Mouse (Mus musculus) spleen, embryonic (tissue): ENCODE measurements around the gene Spert.

Source experiments
- CTCF ChIA-PET: fragments of 350-600 bp; sonication (Branson Sonifier 250); formaldehyde crosslinking; loops from one replicate; lab custom pipeline; 2022; lab: Charles Lee

Gene Spert

DNA sequence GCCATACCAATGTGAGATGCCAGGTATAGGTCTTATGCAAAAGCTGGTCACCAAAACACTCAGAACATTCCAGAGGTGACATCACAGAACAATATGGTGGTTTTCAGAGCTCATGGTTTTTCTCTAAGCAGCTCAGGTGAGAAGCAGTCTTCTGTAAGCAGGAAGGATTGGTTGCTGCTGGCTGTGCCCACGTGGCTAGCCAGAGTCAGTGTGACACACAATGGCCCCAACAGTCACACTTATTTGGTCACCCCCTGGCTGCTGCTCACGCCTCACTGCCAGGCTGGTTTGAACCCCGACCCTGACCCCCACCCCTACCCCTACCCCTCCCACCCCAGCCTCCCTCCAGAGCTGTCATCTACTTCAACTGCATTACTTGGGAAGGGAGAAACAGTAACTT is at the start of gene Spert:
Gene Spert (minus strand): TSS at position 139 of the 400 bp plus-strand sequence.
- CTCF ChIA-PET, result no interaction called here

DNA sequence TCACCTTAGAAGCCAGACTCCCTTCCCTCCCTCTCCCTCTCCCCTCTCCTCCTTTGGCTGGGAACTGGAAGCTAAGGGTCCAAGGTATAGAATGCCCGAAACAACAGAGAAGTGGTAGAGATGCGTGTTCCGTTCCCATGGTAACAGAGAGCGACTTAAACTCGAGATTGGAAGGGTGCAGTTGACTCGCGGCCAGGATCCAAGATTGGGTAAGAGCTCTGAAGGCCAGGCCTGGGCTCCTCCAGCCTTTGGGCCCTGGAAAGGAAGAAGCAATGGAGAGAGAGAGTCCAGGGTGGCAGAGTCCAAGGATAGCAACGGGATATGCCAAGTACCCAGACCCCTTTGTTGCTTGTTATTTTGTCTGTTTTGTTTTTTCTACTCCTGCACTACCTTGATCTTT is 49.2 kb upstream of the Spert start, which contains the start of gene Erich6b:
Gene Erich6b (plus strand): TSS at position 180 of the 400 bp plus-strand sequence.
- CTCF ChIA-PET, result no interaction called here

DNA sequence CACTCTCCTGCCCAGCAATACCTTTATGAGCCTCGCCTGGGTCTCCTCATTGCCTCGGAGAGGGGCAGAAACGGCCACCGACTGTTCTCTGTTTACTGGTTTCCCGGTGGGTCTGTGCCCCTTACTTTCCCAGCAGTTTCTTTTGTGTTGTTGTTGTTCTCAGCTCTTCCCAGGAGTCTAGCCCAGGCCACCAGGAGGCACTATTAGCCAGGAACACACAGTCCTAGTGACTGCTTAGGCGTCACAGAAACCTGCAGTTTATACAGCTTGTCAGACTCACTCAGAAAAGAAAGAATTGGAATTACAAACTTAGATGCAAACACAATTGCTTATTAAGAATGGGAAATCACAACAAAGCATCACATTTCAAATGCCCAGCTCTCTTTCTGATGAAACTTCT is 48.5 kb upstream of the Spert start:
- CTCF ChIA-PET, result no interaction called here

- CTCF ChIA-PET, result no interaction called here
Observed at GRCm38 (mm10) chr14:75640846-75641245, 47.9 kb upstream of the Spert start.

DNA sequence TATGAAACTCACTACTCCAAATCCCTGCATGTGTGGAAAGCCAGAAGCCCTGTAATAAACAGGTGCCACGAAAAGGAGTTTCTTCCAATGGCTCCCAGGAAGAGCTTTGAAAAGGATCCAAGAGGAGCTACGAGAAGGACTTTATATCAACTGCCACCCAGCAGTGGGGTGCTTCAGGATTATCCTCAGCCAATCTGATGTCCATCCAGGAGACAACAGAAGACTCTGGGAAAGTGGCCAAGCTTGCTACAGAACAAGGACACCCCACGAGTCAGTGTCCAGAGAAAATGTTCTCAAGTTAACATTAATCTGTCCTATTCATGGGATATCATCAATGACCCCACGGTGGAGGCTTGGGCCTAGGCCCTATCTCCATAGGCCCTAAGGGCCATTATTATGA is 44.7 kb upstream of the Spert start:
- CTCF ChIA-PET, result no interaction called here

DNA sequence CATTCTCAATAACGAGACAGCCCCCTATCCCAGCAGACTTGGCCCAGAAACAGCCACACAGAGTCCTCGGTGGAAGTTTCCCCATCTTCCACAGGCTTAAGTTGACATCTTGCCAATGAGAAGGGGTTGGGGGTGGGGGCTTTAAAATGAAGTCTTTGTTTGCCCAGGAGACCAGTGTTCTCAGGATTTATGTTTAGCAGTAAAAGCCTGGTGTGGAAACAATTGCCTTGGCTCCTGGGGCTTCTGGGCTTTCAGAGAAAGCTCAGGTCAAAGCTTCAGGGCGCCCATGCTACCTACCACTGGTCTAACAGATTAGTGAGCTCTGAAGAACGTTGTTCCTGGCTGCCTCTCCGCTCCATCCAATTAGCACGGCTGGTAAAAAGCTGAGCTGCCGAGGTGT is 43.2 kb upstream of the Spert start:
- CTCF ChIA-PET, result no interaction called here

- CTCF ChIA-PET, result interaction anchor here (0.6 kb wide), 1 partner anchor 426 kb away, joined by 4 read pairs; no protein-coding TSS in a partner anchor
Observed at GRCm38 (mm10) chr14:75635350-75635749, 42.4 kb upstream of the Spert start.

DNA sequence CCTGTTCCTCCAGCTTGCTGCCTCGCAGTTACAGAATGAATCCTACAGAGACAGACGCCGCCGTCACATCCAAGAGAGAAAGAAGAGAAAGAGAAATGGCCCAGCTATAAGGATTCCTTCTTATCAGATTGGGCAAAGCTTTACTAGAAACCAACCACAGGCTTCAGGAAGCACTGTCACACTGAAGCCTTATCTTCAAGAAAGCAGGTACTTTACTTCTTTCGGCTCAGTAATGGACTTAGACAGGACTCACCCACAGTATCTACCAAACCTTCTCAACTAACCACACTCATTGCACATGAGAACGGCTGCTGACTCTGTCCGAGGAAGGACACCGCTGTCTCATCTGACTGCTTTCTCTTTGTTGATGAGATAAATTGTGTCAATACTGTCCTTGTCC is 36.0 kb upstream of the Spert start:
- CTCF ChIA-PET, result no interaction called here

GRCm38 (mm10) chr14:75622984-75623383 is 30.1 kb upstream of the Spert start:
- CTCF ChIA-PET, result no interaction called here

DNA sequence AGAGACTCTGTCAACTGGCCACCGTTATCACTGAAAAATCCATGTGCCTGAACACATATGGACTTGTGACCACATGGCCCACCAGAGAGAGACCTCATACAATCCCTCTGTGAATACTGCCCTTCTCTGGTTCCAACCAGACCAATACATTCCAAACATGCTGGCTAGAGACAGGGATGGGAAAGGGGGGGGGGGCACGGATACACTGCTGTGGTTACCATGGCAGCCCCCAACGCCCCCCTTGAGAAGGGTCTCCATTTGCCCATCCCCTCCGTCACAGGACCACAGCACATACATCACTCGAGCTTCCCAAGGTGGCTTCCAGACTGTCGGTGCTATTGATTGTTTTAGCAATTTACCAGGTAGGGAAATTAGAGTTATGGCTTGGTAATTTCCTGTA is 23.5 kb upstream of the Spert start:
- CTCF ChIA-PET, result interaction anchor here (0.5 kb wide), 1 partner anchor 35 kb away, joined by 8 read pairs; no protein-coding TSS in a partner anchor

- CTCF ChIA-PET, result no interaction called here
Observed at GRCm38 (mm10) chr14:75609176-75609575, 16.3 kb upstream of the Spert start.

- CTCF ChIA-PET, result no interaction called here
Observed at GRCm38 (mm10) chr14:75583870-75584269, 9.0 kb downstream of the Spert start.

- CTCF ChIA-PET, result no interaction called here
Observed at GRCm38 (mm10) chr14:75579010-75579409, 13.9 kb downstream of the Spert start.

- CTCF ChIA-PET, result no interaction called here
Observed at GRCm38 (mm10) chr14:75566303-75566702, 26.6 kb downstream of the Spert start.

DNA sequence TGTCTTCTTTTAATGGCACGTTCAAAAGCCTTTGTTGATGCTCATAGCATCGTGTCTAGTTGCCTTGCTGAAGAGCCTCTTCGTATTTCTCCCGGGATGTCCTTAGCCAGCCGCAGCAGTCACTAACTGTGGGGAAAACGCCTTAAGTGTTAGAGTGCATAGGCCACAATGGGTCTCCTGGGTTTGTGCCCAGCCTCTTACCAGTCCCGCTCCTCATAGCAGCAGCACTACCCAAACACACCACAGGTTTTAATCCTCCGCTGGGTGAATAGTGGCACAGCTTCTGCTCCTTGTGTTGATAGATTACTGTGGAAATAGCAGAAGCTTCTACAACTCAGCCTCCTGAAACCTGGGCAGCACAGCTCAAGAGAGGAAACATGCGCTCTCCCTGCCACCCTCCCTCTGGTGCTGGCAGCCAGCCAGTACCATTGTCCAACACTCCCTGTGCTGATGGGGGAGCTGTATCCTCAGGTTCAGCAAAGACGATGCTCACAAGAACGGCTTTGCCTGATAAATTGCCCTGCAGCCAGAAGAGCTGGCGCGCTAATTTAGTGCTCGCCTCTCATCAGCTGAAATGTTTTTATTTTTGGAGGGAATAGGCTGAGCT is 27.3 kb downstream of the Spert start:
- CTCF ChIA-PET, result no interaction called here

- CTCF ChIA-PET, result no interaction called here
Observed at GRCm38 (mm10) chr14:75561577-75562331, 31.2 kb downstream of the Spert start.

DNA sequence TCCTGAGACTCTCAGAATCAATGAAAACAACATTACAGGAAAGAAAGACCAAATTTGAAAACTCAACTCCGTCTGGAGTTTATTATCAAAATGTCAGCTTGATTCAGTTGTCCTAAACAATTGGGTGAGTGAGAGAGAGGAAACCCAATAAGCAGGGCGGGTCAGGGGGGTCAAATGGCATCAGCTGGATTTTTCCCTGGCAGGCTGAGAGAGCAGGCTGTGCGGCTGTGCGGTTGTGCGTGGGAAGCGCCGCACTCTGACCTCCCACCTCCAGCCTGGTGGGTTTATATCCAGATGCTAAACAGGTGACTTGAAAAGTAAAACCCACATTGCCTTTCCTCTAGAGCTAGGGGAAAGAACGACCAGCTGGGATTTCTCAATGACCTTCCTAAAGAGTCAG is 51.2 kb downstream of the Spert start:
- CTCF ChIA-PET, result no interaction called here

DNA sequence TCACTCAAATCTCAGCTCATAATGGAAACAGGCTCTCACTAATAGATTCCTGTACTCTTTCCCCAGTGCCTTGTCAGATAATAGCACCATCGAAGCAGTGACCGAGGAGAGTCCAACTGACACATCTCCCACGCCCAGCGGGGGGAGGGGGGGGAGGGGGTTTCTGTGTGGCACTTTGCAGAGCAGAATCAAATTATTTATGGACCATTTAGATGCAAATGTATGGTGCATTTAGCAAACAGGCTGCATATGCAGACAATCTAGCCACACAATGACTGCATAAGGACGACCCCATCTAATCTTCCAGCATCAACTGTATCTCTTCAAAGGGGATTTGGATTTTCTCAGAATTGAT is 51.9 kb downstream of the Spert start:
- CTCF ChIA-PET, result no interaction called here

DNA sequence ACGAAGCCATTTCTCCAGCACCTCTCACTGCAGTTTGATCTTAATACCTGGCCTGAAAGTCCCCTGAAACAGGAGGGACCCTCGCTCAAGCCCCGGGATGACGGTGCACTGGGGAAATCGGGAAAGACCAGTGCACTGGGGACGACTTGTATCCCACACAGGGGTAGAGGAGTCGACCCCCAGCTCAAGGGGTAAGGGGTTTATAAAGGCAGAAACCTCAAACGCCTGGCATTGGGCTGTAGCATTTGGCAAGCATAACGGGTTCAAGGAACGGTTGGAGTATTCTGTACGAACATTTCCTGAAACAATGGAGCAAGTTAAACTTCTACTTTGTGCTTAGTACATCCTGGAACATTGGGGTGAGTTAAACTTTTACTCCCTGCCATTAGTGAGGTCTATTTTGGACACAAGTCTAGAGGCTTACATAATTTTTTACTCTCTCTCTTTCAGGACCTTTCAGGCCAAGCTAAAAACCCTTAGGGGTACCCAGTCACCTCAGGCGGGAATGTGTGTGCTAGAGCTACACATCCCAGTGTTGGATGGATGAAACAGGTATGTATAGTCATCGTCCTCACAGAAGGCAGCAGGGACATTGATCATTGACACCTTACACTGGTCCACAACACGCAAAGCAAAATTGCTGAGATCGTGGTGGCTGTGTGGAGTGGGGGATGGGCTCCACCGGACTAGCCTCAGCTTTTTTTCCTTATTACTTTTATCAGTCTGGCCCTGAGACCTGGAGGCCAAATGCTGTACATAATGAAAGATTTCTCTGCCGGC is 52.5 kb downstream of the Spert start:
- CTCF ChIA-PET, result no interaction called here

- CTCF ChIA-PET, result no interaction called here
Observed at GRCm38 (mm10) chr14:75539205-75539604, 53.7 kb downstream of the Spert start.
